Mouse (Mus musculus): ENCODE measurements around the gene Atf6.

DNA sequence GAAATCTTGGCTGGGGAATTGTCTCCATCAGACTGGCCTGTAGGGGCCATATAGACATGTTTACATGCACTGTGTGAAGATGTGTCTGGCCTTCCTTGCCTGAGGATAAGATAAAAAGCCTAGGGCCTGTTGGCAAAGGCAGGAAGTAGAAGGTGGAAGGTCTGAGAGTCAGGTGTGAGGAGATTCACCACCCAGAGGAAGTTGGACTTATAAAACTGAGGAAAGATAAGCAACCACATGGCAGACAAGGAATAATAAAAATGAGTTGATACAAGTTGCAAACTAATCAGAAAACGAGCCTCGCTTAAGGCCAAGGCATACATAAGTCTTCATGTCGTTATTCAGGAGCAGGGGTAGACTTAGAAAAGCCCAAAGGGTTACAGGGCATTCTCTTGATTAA, 8.1 kb upstream of the Atf6 start:
- TF ChIP-seq POLR2A (IDR thresholded peaks at IDR 0.05; ENCODE audit: insufficient read depth, low read length), result no peak
- TF ChIP-seq CTCF (IDR thresholded peaks at IDR 0.05; ENCODE audit: low read depth, low read length), result no peak
